Mouse (Mus musculus): ENCODE data around the gene 4933424G06Rik.
A peak's percentile ranks its signal among the peaks of the same experiment; 100 is the strongest.

4933424G06Rik gene

GRCm38 (mm10) chr1:36769951-36770350 is 60.0 kb downstream of the 4933424G06Rik start:
- no peak for DNase-seq (ENCODE audit: low read depth)

GRCm38 (mm10) chr1:36770998-36771397 is 61.0 kb downstream of the 4933424G06Rik start:
- no peak for DNase-seq (ENCODE audit: low read depth)

DNA sequence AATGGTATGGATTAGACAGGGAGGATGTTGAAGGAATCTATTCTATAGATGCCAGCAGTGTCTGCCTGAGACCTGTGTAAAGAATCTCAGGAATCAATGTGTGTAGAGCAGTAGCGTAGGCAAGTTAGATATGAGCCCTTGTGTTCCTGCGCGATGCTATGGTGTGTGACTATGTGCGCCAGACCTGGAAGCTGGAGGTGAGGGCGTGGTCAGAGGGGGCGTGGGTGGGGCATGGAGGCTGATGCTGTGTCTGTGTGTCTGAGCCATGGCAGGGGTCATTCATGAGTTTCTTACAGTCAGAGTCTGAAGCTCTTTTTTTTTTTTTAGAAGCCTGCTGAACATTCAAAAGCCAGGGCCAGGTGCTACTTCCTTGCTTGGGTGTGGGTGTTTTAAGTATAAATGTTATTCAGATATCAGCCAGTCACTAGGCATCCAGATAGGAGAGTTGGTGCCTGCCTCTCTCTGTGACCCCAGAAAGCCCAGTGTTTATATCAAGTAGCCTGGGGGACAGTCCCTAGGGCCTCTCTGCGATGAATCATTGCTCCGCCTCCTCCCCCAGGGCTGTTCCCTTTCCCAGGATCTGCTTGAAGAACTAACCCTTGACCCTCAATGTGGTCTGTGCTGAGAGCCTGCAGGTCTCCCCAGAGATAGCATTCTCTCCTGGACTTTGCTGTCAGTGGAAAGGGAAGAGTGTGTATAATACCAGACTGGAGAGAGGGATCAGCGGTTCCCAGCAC is 62.4 kb downstream of the 4933424G06Rik start:
- DNase-seq (ENCODE audit: low read depth), result no peak

DNA sequence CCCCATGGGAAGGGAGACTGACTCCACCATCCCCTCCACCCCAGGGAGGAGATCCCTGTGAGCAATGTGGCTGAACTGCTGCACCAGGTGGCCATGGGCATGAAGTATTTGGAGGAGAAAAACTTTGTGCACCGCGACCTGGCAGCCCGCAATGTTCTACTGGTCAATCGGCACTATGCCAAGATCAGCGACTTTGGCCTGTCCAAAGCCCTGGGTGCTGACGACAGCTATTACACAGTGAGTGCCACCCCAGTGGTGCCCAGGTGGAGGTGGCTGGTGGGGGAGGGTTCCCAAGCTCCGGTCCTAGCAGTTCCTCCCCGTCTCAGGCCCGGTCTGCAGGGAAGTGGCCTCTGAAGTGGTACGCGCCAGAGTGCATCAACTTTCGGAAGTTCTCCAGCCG is 70.8 kb downstream of the 4933424G06Rik start:
- DNase-seq (ENCODE audit: low read depth), result no peak

GRCm38 (mm10) chr1:36782476-36782875 is 72.5 kb downstream of the 4933424G06Rik start:
- no peak for DNase-seq (ENCODE audit: low read depth)

- DNase-seq (ENCODE audit: low read depth), result peak; percentile 68
Measured at GRCm38 (mm10) chr1:36784365-36785134, 74.6 kb downstream of the 4933424G06Rik start.

GRCm38 (mm10) chr1:36785238-36785641 is 75.3 kb downstream of the 4933424G06Rik start:
- DNase-seq (ENCODE audit: low read depth), result no peak

GRCm38 (mm10) chr1:36786377-36786776 is 76.4 kb downstream of the 4933424G06Rik start:
- DNase-seq (ENCODE audit: low read depth), result no peak

GRCm38 (mm10) chr1:36789416-36789815 is 79.5 kb downstream of the 4933424G06Rik start:
- DNase-seq (ENCODE audit: low read depth), result no peak

DNA sequence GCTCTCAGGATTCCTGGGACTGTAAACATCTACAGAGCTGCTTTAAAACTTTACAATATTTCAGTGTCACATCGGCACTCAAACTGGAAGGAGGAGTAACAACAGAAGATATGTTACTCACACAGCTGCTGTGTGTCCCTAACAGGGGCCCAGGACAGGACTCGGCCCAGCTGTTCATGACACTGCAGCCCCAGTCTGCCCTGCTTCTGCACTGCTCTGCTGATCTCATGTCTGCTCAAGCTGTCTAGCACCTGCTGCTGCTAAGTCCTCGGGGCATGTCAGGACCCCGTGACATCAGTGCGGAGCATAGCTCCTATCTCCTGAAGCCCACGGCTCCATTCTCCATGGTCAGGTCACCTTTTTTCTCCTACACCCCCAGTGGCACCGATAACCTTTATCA is 86.8 kb downstream of the 4933424G06Rik start:
- no peak for DNase-seq (ENCODE audit: low read depth)

DNA sequence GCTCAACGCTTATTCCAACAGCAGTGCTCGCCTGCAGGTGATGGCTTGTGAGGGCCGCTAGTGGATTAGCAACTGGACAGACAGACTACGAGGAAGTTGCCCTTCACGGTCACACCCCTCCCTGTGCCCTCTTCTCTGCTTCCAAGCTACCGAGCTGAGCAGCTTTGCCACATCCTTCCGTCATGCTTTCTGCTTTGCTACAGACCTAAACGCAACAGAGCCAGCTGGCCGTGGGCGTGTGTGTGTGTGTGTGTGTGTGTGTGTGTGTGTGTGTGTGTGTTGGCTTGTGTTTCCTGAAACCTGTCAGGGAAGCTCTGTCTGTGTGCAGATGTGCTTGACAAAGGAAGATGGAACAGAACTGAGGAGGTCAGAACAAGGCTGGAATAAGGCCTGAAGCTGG is 87.5 kb downstream of the 4933424G06Rik start:
- no peak for DNase-seq (ENCODE audit: low read depth)

- no peak for DNase-seq (ENCODE audit: low read depth)
Measured at GRCm38 (mm10) chr1:36800379-36801011, 90.5 kb downstream of the 4933424G06Rik start.

- no peak for DNase-seq (ENCODE audit: low read depth)
Measured at GRCm38 (mm10) chr1:36804259-36804658, 94.3 kb downstream of the 4933424G06Rik start.

- DNase-seq (ENCODE audit: low read depth), result no peak
Measured at GRCm38 (mm10) chr1:36804833-36805232, 94.9 kb downstream of the 4933424G06Rik start.

DNA sequence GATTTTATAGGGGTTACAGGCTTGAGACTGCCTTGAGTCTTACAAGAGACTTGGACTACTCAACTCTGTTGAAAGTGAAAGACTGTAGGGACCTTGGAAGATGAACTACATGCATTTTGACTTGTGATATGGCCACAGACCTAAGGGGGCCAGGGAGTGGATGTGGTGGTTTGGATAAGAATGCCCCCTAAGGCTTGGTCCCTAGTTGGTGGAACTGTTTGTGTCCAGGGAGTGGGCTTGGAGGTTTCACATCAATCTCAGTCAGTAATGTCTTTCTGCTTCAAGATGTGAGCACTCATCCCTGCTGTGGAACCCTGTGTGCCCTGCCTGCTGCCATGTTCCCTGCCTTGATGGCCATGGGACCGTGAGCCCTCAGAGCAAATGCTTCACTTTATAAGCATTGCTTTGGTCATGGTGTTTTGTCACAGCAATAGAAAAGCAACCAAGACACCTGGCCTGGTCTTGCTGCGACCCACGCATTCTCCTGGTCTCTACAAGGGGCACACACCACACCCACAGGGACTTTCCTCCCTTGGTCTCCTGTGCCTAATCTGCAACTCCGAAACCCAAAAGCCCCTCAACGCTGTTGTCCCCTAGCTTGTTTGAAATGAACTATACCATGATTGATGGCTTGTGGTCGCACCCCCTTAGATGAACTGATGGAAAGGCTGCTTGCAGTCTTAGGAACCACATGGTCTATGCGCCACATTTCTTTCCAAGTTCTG is 96.4 kb downstream of the 4933424G06Rik start:
- DNase-seq (ENCODE audit: low read depth), result no peak

- no peak for DNase-seq (ENCODE audit: low read depth)
Measured at GRCm38 (mm10) chr1:36807086-36807485, 97.1 kb downstream of the 4933424G06Rik start.
